Mouse (Mus musculus) brain, embryonic 14.5 days (tissue): ENCODE measurements around the gene Nop9. TPM values are rescaled to one million over a fixed set of nuclear protein-coding genes. Genes with fewer than 3 reads are reported as not detected.

Source experiments
- DNase-seq: peaks from one replicate; pipeline ENCODE4 v3.0.0-alpha.2; 2011; ENCODE audit warnings: low read depth
- CTCF ChIP-seq: fragments of 200-500 bp; IDR thresholded peaks from 2 replicates; pipeline ENCODE4 v1.5.1; 2012; ENCODE audit warnings: inconsistent platforms, mild to moderate bottlenecking, moderate library complexity, borderline replicate concordance; ENCODE audit not compliant: insufficient read depth, insufficient read length; ENCODE audit errors: extremely low read depth
- POLR2A ChIP-seq: fragments of 200-500 bp; IDR thresholded peaks from 2 replicates; pipeline ENCODE4 v1.6.1; 2012; ENCODE audit warnings: mild to moderate bottlenecking, inconsistent platforms, borderline replicate concordance; ENCODE audit not compliant: poor library complexity, insufficient read depth, insufficient read length, severe bottlenecking; ENCODE audit errors: extremely low read depth
- polyA plus RNA-seq: library from polyadenylated mRNA; depleted of rRNA; stranded (reverse); fragments of >200 nt; gene quantifications from 2 replicates; pipeline ENCODE4 v1.2.3, GENCODE M21; 2012; rRNA removed

Nop9 gene
- 24.6 and 27.9 TPM in 2 replicates for polyA plus RNA-seq

- 0 out of 2 replicates have a peak, but pooled peaks have one; percentile 49 for TF ChIP-seq POLR2A
- no peak for TF ChIP-seq CTCF
- peak; percentile 93 for DNase-seq
These were observed at the start of gene Nop9, which contains the start of gene Dhrs1 for GRCm38 (mm10) chr14:55745180-55745860. Gene Nop9 (plus strand): TSS chr14:55745693. Gene Dhrs1 (minus strand): TSS chr14:55745690.

GRCm38 (mm10) chr14:55697226-55697625, 48.3 kb upstream of the Nop9 start:
- no peak for DNase-seq
- TF ChIP-seq CTCF (no peak), POLR2A (no peak)

- TF ChIP-seq CTCF (no peak), POLR2A (no peak)
- DNase-seq, result no peak
These were observed 44.4 kb upstream of the Nop9 start for GRCm38 (mm10) chr14:55701131-55701530.

- no peak for DNase-seq
- TF ChIP-seq CTCF (no peak), POLR2A (no peak)
These were observed 42.7 kb upstream of the Nop9 start for GRCm38 (mm10) chr14:55702761-55703160.

- no peak for DNase-seq
- TF ChIP-seq CTCF, result no peak
- no peak for TF ChIP-seq POLR2A
These were observed 39.4 kb upstream of the Nop9 start for GRCm38 (mm10) chr14:55706051-55706600.

GRCm38 (mm10) chr14:55707397-55707796, 38.1 kb upstream of the Nop9 start:
- TF ChIP-seq CTCF, result no peak
- no peak for TF ChIP-seq POLR2A
- no peak for DNase-seq

GRCm38 (mm10) chr14:55709509-55709908, 36.0 kb upstream of the Nop9 start:
- TF ChIP-seq CTCF (no peak), POLR2A (no peak)
- DNase-seq, result no peak

GRCm38 (mm10) chr14:55711786-55712185, 33.7 kb upstream of the Nop9 start:
- no peak for TF ChIP-seq CTCF
- no peak for TF ChIP-seq POLR2A

GRCm38 (mm10) chr14:55713007-55713728, 32.3 kb upstream of the Nop9 start:
- DNase-seq, result no peak
- TF ChIP-seq POLR2A (no peak), CTCF (no peak)

More at GRCm38 (mm10) chr14:55711786-55712185, 33.7 kb upstream of the Nop9 start:
- DNase-seq, result no peak

- TF ChIP-seq CTCF (no peak), POLR2A (no peak)
- no peak for DNase-seq
These were observed 31.8 kb upstream of the Nop9 start, which contains the start of gene Tgm1 for GRCm38 (mm10) chr14:55713729-55714122. Gene Tgm1 (minus strand): TSS chr14:55713926.

GRCm38 (mm10) chr14:55714893-55715292, 30.6 kb upstream of the Nop9 start:
- TF ChIP-seq CTCF (no peak), POLR2A (no peak)
- no peak for DNase-seq

GRCm38 (mm10) chr14:55716271-55716670, 29.2 kb upstream of the Nop9 start:
- no peak for TF ChIP-seq POLR2A
- TF ChIP-seq CTCF, result no peak
- no peak for DNase-seq

GRCm38 (mm10) chr14:55716884-55717283, 28.6 kb upstream of the Nop9 start:
- TF ChIP-seq CTCF, result no peak
- no peak for TF ChIP-seq POLR2A
- DNase-seq, result no peak

GRCm38 (mm10) chr14:55719737-55720136, 25.8 kb upstream of the Nop9 start:
- no peak for DNase-seq
- no peak for TF ChIP-seq POLR2A
- no peak for TF ChIP-seq CTCF

GRCm38 (mm10) chr14:55720666-55721065, 24.8 kb upstream of the Nop9 start:
- TF ChIP-seq POLR2A (no peak), CTCF (no peak)
- no peak for DNase-seq
